Mouse (Mus musculus) kidney, postnatal 4 days (tissue): ENCODE measurements at regions not wholly inside any gene's neighbourhood (a gene's known extent, or its start where the extent isn't known, plus 50 kb on each side); places are given as distances from the start of the nearest gene placed in this dataset.
A peak's percentile ranks its signal among the peaks of the same experiment; 100 is the strongest.

Experiments
- DNase-seq, 2 experiments: peaks; one replicate each; pipeline ENCODE4 v3.0.0; 2021; ENCODE audit warnings: mixed read lengths in 2 of 2

DNA sequence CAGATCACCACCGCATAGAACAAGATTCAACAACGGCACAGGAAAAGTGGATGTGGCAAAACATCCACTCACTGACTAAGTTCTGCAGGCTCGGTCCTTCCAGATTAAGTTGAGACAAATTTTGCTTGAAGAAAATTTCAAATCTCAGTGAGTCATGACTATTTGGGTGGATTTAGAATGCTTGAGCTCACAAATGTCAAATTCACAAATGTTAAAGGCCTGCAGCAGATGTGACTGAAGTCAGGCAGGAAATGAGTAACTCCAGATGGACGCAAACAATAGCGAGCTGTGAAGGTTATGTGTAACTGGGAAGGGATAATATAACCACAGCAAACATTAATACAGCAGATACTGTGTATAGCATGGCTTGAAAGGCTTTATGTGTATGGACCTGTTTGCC lies 198.5 kb upstream of the Zbtb20 start:
- DNase-seq = no peak

DNA sequence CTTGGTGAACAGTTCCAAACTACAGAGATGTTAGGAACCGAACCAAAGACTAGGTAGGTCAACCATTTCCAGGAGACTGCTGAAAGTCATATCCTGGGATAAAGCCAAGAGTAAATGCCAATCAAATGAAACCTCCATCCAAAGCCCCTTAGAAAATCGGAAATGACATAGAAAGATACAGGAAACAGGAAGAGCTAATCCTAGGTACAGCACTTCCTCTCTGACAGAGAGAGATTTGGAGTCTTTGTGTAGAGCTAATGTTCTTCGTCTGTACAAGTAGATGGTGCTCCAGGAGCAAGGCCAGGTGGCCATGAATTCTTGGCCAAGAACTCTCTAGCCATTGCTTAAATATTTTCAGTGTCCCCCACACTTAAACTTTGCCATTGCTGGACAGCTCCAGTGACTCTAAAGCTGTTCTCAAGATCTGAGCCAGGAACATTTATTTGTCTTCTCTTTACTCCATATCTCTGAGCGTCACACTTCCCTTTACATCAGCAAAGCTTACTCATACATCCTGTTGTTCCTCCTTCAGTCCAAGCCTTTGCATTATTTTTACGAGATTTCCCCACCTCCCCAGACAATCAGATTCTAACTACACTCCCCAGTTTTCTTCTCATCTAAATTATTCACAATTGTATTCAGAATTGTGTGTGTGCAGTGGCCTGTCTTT lies 199.1 kb upstream of the Zbtb20 start:
- peak in 1 of 2 experiments; percentile 5 for DNase-seq

DNA sequence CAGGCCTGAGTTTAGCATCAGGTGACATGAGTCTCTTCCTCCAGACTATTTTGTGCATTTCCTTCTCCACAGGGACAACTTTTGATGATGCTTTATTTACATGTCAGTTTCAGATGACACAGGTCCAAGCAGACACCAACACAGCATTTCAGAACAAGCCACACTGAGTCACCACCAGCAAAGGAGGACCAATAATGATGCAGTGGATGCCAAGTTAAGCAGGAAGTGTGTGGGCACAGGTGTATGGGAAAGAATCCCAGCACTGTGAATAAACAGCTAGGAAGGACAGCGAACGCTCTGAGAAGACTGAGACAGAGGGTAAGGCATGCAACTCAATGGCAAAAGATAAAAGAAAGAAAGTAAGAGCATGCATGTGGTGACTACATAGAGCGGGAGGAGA lies 200.7 kb upstream of the Zbtb20 start:
- DNase-seq = no peak

DNA sequence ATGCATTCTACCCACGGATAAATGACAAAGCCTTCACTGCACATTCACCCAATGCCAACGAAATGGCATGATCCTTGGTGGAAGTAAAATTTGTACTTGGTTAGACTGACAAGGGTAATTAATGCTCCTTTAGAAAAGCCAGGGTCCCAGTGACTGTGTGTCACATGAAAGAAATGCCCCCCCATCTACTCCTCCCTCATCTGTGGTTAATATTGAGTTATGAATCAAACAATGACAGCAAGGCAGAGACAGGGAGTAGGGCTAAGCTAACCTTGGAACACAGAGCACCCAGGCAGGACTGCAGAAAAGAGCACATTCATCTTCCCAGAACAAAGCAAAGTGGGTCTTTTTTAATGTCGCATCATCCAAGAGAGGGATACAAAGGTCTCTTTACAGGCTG lies 209.1 kb upstream of the Zbtb20 start:
- no peak for DNase-seq

DNA sequence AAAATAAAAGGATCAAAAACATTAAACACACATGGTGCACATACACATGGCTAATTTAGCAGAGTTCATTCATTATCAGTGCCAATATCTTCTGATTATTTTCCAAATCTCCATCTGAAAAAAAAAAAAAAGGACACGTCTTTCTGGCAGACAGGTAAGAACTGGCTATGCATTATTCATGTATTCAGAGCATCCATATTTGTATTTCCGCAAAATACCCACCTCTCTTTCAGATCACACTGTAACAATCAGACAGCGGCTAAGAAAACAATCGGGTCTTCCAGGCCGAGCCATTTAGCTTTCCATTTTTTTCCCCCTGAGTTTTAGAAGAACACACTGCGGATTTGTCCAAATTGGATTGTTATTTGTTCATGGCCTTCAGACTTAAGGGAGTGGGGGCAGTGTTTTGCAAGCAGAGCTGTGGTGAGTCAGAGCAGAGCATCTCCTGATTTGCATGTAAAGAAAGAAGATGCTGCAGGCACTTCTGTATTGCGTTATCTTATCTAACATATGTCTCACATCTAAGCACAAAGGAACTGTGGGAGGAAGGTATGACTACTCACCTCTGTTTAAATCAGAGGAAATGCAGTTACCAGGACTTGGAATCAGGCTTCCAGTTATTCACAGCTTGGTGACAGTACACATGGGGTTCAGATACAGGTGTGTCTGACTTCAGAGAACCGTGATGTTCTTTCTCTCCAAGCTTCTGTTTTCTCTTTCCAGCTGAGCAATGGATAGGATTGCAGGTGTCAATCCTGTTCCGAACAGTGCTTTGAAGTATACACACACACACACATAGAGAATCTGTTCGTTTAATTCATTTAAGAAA lies 223.6 kb upstream of the Zbtb20 start:
- no peak for DNase-seq

DNA sequence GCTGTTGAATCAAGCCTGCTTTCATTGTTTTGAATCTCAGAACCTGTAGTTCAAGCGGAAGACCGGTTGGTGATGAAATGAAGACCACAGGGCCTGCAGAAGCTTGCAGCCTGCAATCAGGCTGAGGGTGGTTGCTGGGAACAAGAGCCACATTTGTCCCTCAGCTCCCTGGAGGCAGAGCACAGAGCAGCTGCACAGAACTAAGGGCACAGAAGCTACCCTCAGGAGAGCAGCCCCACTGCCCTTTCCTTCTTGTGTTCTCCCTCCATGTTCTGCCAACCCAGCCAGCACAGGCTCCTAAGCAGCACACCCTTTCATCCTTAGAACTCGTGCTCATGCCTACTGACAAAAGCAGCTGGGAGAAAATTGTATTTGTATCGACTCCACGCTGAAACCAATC lies 225.9 kb upstream of the Zbtb20 start:
- DNase-seq = no peak

DNA sequence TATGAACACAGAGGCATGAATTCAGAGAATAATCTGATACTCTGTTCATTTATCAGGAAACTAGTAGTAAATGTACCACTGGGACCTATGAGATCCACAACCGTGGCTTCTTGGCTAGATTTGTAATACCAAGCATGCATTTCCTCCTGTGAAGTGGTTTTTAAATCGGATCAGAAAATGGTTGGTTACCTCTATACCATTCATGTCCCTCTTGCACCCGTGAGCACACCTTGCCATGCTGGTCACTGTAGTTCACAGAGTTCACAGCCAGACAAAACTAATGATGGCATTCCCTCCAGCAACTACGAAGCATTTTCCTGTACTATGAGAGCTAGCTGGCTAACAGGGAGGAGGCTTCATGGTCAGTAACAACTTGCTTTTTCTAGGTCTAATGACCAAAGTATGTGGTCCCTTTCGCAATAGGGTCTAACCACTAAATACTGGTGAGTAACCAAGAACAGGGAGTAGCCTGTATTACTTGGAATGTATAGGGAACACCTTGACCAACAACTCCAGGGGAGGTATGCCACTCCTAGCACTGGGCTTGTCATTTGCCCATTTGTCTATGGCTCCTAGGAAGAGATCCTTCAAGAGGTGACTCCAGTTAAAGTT lies 227.0 kb upstream of the Zbtb20 start:
- no peak for DNase-seq

DNA sequence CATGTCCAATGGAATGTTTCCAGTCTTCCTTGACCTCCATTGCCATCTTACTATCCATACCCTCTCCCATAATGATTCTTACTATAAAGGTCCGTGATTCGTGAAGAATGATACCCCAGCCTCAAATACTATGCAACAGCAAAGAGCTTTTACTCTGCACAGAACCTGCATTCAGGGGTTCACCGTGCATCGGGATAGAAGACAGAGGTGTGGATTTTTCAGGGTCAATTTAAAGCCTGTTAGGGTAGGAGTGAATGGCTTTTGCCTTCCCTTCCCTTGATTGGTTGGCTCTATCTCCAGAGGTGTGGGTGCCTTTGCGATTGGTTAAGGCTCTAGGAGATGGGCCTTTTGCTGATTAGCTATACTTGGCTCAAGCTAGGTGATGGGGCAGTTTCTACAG lies 227.9 kb upstream of the Zbtb20 start:
- no peak for DNase-seq

DNA sequence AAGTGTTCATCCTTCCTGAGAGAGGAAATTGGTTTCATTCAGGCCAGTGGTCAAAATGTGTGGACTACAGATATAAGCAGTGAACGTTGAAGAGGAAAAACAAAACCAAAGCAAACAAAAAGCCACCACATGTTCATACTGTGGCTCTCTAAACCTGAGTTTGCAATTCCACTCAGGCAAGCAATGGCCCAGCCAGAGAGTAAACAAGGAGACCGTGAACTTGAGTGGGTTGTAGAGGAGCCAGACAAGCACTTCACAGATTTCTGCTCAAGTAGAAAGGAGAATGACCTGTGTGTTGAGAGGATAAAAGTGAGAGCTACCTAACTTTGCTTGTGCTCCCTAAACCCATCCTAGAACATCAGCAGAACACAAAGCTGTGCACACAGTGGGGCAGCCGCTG lies 239.9 kb upstream of the Zbtb20 start:
- no peak for DNase-seq

DNA sequence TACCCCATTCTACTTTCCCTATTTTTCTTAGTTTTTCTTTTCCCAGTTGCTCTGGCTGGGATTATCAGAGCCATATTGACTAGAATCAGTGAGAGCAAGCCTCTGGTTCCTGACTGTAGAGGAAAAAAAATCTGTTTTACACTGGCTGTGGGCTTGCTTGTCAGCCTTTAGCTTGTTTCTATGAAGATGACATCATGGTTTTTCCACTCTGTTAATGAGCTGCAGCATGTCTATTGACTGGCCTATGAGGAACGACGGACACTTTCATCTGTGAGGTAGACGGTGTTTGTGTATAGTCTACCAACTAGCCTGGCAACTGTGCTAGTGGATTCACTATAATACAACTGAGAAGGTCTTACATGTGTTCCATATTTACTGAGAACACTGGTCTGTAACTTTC lies 248.0 kb upstream of the Zbtb20 start:
- no peak for DNase-seq

DNA sequence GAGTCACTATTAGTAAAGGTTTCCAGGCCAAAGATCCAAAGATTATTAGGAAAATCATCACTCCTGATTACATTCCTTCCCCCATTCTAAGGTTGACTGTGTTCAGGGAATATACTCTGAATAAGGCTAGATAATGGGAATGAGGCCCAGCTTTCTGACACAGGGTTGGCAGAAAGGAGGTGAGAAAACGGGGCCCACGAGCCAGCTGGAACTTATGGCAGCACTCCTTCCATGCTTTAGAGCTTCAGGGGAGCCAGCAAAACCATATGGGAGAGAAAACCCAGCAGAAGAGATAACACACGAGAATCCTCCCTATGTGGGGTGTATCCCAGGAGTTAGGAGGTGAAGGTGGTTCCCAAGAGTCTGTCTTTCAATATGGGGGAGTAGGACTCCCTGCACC lies 259.8 kb upstream of the Zbtb20 start:
- no peak for DNase-seq

DNA sequence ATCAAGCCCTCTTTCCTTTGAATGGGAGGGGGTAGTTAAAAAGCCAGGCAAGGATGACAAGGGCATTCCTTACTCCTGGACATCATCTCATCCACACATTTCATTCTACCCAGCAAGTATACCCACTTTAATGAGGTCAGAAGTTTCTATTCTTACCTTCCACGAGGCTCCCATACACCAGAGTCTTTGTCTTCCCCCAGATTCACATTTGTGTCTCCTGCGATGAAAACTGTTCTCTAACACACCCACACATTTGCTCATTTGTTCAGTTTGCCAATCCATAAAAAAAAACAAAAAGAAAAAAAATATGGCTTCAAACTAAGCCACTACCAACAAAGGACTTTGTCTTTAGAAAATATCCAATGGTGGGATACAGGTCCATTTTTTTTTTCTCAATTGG lies 263.7 kb upstream of the Zbtb20 start:
- no peak for DNase-seq

DNA sequence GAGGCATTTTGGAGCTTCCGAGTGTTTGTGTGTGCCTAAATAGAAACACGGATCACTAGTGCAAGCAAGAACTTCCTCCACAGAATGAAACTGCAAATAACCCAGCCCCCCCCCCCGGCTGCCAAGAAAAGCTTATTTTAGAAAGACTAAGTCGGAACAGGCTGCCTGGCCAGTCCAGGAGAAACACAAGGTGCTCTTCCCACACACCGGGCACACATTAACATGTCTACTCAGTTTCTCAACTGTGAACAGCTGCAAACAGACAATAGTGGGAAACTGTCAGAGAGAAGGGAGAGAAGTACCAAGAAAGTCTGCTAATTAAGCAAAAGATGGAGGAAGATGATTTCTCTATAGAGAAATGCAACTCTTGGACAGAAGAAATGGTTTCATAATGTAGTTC lies 267.3 kb upstream of the Zbtb20 start:
- no peak for DNase-seq

DNA sequence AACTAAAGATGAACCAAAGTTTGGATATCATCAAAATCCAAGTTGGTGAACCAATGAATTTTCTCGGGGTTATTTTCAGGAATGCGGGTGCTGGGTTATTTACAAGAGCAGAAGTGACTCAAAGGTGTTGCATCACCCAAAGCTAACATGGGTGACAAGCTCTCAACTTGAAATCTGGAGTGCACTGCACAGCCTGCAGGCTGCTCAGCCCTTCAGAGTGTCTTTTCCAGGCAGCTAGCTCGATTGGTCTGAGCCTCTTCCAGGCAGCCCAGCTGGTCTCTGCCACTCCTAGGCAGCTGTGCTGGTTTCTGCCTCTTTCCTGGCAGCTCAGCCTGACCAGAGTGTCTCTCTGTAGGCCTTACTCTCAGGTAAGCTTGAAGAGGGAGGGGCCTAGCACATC lies 251.9 kb upstream of the Gap43 start:
- DNase-seq = no peak

DNA sequence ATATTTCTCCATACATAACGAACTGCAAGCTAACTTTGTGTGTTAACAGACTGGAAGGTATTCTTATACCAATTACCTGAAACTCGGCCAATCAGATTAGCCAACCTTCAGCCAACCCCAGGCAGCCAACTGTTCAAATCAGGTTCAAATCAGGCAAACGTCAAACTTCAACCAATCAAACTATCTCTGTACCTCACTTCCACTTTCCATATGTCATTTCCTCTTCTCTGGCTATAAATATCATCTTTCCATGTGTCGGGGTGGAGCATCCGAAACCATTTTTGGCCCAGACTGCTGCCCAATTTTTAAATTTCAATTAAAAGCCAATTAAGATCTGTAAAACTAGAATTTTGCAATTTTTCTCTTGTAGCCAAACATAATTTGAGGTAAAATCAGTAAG lies 251.1 kb upstream of the Gap43 start:
- no peak for DNase-seq

DNA sequence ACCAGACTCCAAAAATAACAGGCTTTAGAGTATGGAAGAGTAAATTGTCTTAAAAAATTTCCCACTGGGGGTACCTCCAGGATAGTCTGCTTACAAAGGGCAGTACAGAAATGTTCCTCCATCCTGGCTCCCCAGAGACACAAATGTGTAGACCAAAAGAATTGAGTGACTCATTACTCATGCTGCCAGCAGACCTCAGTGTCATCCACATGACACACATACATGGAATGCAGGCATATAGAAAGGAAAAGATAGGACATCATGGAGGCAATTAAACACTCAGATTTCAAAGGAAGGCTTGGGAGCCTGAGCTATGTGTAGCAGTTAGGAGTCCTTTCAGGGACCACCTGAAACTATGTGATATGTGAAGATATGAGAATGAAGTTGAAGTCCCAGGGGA lies 245.7 kb upstream of the Gap43 start:
- DNase-seq = no peak

DNA sequence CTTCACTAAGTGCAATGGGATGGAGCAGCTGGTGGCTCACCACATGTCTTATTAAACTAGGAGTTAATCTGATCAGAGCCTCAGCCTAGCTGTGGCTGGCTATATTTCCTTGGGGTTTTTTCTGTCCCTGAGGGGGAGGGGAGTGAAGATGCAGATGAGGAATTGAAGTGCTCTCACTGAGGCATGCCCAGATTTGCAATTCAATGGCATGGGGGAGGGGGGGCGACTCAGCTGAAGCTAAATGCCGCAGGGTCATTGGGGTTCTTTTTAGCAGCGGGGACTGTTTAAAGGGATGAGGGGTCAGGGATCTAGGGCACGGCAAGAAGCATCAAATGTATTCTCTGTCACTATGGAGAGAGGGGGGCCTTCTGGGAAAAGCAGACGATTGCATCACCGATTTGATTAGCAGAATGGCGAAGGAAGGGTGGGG lies 235.1 kb upstream of the Gap43 start:
- peak; percentile 2 to 14 for DNase-seq

DNA sequence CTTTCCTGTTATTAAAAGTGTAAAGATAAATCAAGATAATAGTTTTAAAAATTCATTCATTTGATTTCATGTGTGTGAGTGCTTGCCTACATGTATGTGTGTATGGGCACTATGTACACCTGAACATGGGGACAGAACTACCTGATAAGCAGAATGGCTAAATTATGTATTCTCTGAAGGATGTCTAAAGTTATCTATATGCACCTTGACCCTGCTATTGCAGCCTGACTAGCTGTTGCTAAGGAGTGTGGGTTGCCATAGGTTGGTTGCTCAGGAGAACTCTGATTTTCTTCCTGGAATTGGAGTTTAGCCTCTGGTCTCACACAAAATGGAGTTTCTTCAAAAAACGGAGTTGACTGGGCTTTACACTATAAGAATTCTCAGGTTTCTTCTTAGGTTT lies 234.5 kb upstream of the Gap43 start:
- no peak for DNase-seq

DNA sequence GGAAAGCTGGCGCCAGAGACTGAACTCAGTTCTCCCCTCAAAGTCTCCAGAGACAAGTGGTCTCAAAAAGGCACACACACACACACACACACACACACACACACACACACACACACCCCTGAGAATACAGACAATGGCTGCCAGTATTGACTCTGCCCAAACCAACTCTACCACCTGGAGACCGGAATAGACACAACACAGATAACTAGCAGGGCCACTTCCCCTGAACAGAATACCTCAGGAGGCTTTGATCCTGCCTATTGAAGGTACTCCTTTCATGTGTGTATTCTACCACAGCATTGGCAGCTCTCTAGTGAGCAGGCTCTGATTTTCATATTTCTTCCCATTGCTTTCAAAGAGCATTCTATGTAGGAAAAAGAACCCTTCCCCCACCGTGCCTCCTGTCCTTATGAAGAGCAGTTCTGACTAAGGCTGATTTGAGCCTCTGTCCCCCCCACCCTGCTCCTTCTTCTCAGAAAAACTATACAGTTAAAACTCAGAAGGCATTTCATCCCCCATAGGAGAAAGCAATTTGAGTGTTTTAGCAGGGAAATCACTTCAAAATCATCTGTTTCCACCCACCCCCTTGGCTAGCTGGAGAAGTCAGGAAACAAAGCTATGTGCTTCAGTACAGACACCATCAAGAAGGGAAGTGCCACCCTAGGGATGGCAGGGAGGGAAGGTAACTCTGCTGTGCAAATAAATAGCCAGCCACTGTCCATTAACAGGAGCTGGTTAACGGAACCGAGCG lies 230.0 kb upstream of the Gap43 start:
- no peak for DNase-seq

DNA sequence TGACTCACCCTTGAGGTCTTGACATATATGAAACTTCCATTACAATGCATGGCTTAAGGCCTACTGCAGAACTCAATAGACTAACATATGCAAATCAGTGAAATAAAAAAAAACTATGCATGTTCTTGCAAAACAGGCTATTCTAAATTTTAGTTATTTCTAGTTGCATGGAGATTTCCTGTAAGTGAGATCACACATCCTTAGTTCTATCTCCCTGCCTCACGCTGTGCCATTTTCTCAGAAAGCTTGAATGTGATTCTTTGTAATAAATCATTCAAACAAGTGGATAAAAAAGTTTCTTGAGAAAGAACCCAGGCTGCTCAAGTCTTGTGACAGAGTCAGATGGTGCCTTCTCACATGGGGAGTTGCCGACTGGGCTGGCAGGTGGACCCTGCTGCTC lies 228.9 kb upstream of the Gap43 start:
- no peak for DNase-seq

DNA sequence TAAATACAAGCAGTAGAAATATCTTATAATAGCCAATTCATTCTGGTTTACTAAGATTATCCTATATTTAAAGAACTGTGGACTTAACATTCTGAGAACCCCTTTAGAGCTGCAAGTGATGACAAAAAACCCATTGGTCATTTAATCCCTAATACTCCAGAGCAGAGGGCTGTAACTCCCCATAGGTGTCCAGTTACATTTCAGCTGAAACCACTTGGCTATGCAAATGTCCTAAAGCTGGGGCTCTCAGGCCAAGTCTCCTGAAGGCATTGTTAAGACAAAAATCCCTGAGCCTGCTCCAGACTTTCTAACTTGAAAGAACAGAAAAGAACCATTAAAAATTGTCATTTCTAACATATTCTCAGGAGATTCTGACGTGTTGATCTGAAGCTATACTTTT lies 209.1 kb upstream of the Gap43 start:
- no peak for DNase-seq

DNA sequence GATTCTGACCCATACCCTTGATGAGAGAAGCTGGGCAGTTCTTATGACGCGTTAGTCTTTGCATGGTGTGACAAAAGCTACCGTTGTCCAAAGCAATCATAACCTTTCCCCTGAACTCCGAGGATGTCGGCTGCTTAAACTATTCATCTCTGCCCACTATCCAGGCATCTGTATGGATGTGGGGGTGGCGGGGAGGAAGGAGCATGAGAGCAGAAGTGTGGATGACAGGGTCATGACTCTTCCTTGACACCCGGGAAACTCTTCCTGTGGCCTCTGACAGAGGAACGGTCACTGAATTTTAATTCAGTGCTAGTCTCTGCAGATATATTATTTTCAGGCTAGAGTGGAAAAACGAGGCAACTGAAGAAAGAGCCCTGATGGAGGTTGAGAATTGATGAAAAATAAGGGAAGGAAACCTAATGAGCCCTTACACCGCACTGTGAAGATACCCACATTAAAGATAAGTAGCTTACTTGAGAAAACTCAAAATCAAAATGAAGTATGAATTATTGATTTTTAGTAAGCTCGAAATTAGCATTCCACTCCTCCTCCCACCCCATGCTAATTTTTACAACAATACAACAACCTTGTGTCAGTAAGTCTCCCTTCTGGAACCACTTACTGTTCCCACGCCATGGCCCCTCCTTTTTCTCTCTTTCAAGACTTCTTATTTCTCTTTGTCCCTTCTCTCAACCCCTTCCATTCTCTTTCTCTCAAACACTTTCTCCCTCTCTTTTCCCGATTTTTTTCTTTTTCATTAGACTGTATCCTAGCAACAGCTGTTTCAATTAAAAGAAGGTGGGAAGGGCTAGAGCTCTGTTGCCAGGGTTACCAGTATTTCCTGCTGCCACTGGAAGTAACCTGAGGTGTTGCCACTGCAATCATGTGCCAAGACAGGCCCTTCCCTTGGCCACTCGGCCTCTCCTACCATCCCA lies 206.0 kb upstream of the Gap43 start:
- DNase-seq = no peak
